Mouse (Mus musculus) spleen, adult 18-20 months (tissue): Measurements from ENCODE around the gene Olfr557.
A peak's percentile ranks its signal among the peaks of the same experiment; 100 is the strongest.

Source experiments
- DNase-seq, 2 experiments: peaks; one replicate each; pipeline ENCODE4 v3.0.0; 2022; ENCODE audit warnings: mixed read lengths in 2 of 2

Olfr557 gene

GRCm38 (mm10) chr7:102695358-102696125 is at the start of gene Olfr557:
Gene Olfr557 (plus strand): TSS chr7:102695910.
- peak in 1 of 2 experiments; percentile 30 for DNase-seq

DNA sequence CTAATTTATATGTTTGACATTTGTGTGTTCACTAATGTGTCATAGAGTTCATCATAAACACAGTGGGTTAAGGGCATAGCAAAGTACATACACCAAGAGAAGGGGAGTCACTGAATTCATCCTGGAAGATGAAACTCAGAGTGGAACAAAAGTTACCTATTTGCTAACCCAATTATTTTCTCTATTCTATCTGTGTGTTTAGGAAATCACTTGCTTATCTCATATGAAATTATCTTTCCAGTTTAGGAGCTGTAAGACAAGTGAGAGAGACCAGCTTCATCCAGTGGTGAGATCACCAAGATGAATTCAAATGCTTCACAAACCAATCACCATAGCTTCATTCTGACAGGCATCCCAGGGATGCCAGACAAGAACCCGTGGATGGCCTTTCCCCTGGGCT is 37.2 kb upstream of the Olfr557 start, which contains the start of gene Olfr555:
Olfr555 (plus strand) TSS at position 301 of the 400 bp plus-strand sequence.
- DNase-seq: no peak

DNA sequence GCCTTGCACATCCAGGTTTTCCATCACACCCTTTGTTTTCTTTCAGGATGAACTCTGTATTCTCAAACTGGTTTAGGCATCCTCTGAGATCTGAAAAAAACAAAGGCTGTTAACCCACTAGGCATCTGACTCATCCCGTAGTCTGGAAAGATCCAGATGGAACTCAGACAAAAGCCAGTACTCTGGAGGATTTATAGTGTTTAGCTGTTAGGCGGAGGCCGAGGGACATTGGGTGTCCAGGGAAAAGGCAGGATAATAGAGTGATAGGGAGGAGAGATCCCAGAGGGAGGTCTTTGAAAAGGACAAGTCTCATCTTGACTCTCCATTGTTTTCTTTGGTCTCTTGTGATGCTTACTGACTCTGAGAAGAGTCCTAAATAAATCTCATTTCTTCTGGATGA is 31.1 kb upstream of the Olfr557 start, which contains the start of gene Olfr556:
Olfr556 (plus strand) TSS at position 301 of the 400 bp plus-strand sequence.
- no peak for DNase-seq

DNA sequence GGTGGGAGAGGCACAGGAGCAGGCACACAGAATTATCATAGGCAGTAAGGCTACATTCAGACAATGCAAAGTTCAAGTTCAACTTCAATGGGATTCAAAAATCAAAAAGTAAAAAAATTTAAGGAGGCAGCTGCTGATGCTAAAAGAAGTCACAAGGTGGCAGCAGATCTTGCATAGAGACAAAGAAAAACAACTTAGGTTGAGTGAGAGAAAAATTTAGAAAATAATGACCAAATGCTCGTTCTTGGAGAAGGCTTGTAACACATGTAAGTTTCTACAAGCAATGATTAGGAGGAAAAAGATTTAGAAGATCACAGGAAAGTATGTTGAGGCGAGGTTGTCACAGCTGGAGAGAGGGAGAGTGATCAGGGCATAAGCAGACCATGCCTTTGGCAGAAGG is 30.3 kb upstream of the Olfr557 start:
- no peak for DNase-seq

- no peak for DNase-seq
Observed at GRCm38 (mm10) chr7:102676225-102676624, 19.5 kb upstream of the Olfr557 start.

GRCm38 (mm10) chr7:102681916-102682315 is 13.8 kb upstream of the Olfr557 start:
- DNase-seq: no peak

- DNase-seq: peak; percentile 82 to 85
Observed at GRCm38 (mm10) chr7:102686944-102687501, 8.7 kb upstream of the Olfr557 start, which contains the start of gene Trim68. Gene Trim68 (minus strand): TSS chr7:102687327.

- DNase-seq: no peak
Observed at GRCm38 (mm10) chr7:102698461-102698860, 2.8 kb downstream of the Olfr557 start.

DNA sequence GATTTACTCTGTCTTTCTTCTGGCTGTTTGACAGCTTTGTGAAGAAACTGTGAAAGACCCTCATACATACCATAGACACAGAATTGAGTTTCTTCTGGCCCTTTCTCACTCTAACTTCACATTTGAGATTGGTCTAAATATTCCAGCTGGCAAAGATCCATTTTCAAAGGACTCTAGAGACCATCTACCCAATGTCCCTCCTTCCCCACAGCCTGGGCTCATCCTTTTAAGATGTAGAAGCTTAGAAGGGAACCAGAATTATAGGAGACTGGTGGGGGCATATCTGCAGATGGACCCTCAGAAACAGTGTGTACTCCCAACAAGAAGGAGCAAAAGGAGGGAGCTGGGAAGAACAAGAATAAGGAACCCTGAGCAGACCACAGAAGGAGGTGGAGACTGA is 6.2 kb downstream of the Olfr557 start, which contains the start of gene Olfr558:
Olfr558 (plus strand) TSS at position 301 of the 400 bp plus-strand sequence.
- no peak for DNase-seq

DNA sequence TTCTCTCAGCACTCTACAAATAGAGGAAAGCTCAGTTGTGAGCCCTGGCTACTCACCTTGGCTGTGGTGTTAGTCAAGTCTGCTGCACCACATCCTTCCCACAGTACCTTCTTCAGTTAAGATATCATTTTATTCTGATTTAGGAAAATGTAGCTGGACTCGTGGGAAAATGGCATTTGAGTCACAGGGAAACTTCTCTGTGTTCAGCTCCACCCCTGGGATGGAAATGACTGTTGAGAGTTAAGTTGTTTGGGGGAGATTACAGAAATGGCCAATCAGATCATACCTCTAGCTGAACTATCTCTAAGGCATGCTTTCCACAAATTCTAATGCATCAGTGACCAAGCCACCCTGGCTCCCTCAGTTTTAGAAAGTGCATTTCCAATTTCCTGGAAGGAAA is 23.3 kb downstream of the Olfr557 start, which contains the start of gene Olfr33:
Olfr33 (minus strand) TSS at position 101 of the 400 bp plus-strand sequence.
- no peak for DNase-seq

GRCm38 (mm10) chr7:102727391-102727790 is 31.7 kb downstream of the Olfr557 start, which contains the start of gene Olfr559:
Gene Olfr559 (minus strand): TSS chr7:102727491.
- no peak for DNase-seq

GRCm38 (mm10) chr7:102733793-102734192 is 38.1 kb downstream of the Olfr557 start:
- DNase-seq: no peak

- DNase-seq: no peak
Observed at GRCm38 (mm10) chr7:102737705-102738104, 42.0 kb downstream of the Olfr557 start.
